Mouse (Mus musculus) left cerebral cortex, postnatal 10 days (tissue): ENCODE results near the gene Smlr1. TPM values are rescaled to one million over a fixed set of nuclear protein-coding genes. Genes with fewer than 3 reads are reported as not detected.
A peak's percentile ranks its signal among the peaks of the same experiment; 100 is the strongest.

Source experiments
- DNase-seq, 2 experiments: peaks; one replicate each; pipeline ENCODE4 v3.0.0; 2021 to 2022; ENCODE audit warnings: low spot score in 2 of 2, mixed read lengths in 1 of 2; ENCODE audit errors: extremely low spot score in 1 of 2
- intact Hi-C: fragments of 180-260 bp; cut with DNase I; formaldehyde crosslinking; loops from one replicate; pipeline ENCODE4 v1.15.1; 2025
- total RNA-seq, 2 experiments: library from RNA; stranded (reverse); gene quantifications; 2 replicates each; pipeline ENCODE4 v1.2.3; 2021

The Smlr1 gene
- total RNA-seq, 2 experiments from 2014 or later: not detected

GRCm38 (mm10) chr10:25519954-25520353, 16.1 kb downstream of the Smlr1 start:
- no peak for DNase-seq
- intact Hi-C loops: no loop called here

- no peak for DNase-seq
- intact Hi-C loops: no loop called here
Measured at GRCm38 (mm10) chr10:25513821-25514220, 22.2 kb downstream of the Smlr1 start.

- intact Hi-C loops: no loop called here
- DNase-seq: no peak
Measured at GRCm38 (mm10) chr10:25503250-25503649, 32.8 kb downstream of the Smlr1 start.

GRCm38 (mm10) chr10:25499323-25500071, 36.6 kb downstream of the Smlr1 start:
- intact Hi-C loops: no loop called here
- DNase-seq: no peak

- DNase-seq: peak; percentile 49 to 69
- intact Hi-C loops: loop anchor here (2.0 kb wide), 1 partner anchor 220 kb away; no protein-coding TSS in a partner anchor
Measured at GRCm38 (mm10) chr10:25488456-25488855, 47.6 kb downstream of the Smlr1 start.

GRCm38 (mm10) chr10:25482791-25483190, 53.3 kb downstream of the Smlr1 start:
- intact Hi-C loops: no loop called here
- no peak for DNase-seq

GRCm38 (mm10) chr10:25479716-25480115, 56.4 kb downstream of the Smlr1 start:
- intact Hi-C loops: no loop called here
- DNase-seq: no peak

Other genes starting within 250 kb of the Smlr1 start
- gene Akap7, start 228.4 kb downstream of the Smlr1 start, total RNA-seq: 100 to 1,000 TPM; 128 to 158 TPM
- gene Epb41l2, start 176.5 kb downstream of the Smlr1 start, total RNA-seq: 100 to 1,000 TPM; 188 to 212 TPM